Mouse (Mus musculus): Measurements from ENCODE around the gene Ttc21a. TPM values are rescaled to one million over a fixed set of nuclear protein-coding genes. Genes with fewer than 3 reads are reported as not detected.
A peak's percentile ranks its signal among the peaks of the same experiment; 100 is the strongest.

Gene Ttc21a
- polyA plus RNA-seq, 1 experiment = 0.06 TPM

GRCm38 (mm10) chr9:119983585-119984535, 46.5 kb downstream of the Ttc21a start:
- Histone ChIP-seq H3K4me3 (ENCODE audit: insufficient read depth, low read depth, low read length) (peak overlapping the region; percentile 96), H3K4me1 (ENCODE audit: control insufficient read depth, insufficient read depth, low read length) (peaks cover 39% of the 10 kb centered on the region), H3K27me3 (replicated peaks; ENCODE audit: control insufficient read depth, insufficient read depth, low read length) (no peaks in the 10 kb centered on the region), H3K27ac (ENCODE audit: insufficient read depth, low read depth, low read length) (peak overlapping the region; percentile 84), H3K36me3 (ENCODE audit: control insufficient read depth, insufficient read depth, low read length) (no peaks in the 10 kb centered on the region)
- 3% methylated on average over 77 of the region's 79 CpGs for WGBS
- peak; percentile 96 for DNase-seq
- TF ChIP-seq CTCF (conservative IDR thresholded peaks at IDR 0.05; ENCODE audit: insufficient read depth, insufficient read length, low read depth, low read length) = no peak
- peak; percentile 96 for TF ChIP-seq POLR2A (IDR thresholded peaks at IDR 0.05; ENCODE audit: low read depth, low read length)

DNA sequence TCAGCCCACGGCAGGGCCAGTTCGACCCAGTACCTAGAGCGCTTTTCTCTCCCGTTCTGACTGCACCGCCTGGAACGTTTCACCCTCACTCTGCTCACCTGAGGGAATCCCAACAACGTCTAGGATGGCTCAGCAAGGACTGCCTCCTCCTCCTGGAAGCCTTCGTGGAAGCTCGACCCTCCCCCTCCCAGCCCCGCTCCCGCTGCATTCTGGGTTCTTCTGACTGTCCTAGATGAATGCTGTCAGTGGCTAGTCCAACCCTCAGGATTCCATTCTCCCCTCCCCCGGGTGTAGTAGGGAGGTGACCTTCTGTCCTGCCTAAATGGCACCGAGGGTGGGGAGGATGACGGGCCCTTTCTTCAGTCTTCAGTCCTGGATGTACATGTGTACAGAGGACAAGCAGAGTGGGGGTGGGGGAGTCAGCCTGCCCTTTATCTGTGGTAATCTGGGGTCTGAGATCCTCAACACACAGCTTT, 47.2 kb downstream of the Ttc21a start, which contains the start of gene Csrnp1:
Gene Csrnp1 (minus strand): TSS at position 123 of the 476 bp plus-strand sequence.
- no peak for TF ChIP-seq POLR2A (IDR thresholded peaks at IDR 0.05; ENCODE audit: low read depth, low read length)
- TF ChIP-seq CTCF (conservative IDR thresholded peaks at IDR 0.05; ENCODE audit: insufficient read depth, insufficient read length, low read depth, low read length) = no peak
- 35% methylated on average over 14 of the region's 14 CpGs for WGBS
- H3K36me3 ChIP-seq (ENCODE audit: control insufficient read depth, insufficient read depth, low read length) = no peaks in the 10 kb centered on the region
- peaks cover 32% of the 10 kb centered on the region for H3K4me1 ChIP-seq (ENCODE audit: control insufficient read depth, insufficient read depth, low read length)
- H3K27me3 ChIP-seq (replicated peaks; ENCODE audit: control insufficient read depth, insufficient read depth, low read length) = no peaks in the 10 kb centered on the region
- peak; percentile 31 for DNase-seq
- peak within 1 kb of the TSS; percentile 96 for H3K4me3 ChIP-seq (ENCODE audit: insufficient read depth, low read depth, low read length)
- peak within 1 kb of the TSS; percentile 84 for H3K27ac ChIP-seq (ENCODE audit: insufficient read depth, low read depth, low read length)

GRCm38 (mm10) chr9:119985881-119986574, 48.6 kb downstream of the Ttc21a start:
- Histone ChIP-seq H3K36me3 (ENCODE audit: control insufficient read depth, insufficient read depth, low read length) (no peaks in the 10 kb centered on the region), H3K4me1 (ENCODE audit: control insufficient read depth, insufficient read depth, low read length) (peaks cover 19% of the 10 kb centered on the region), H3K27ac (ENCODE audit: insufficient read depth, low read depth, low read length) (no peak overlapping the region), H3K4me3 (ENCODE audit: insufficient read depth, low read depth, low read length) (no peak overlapping the region), H3K27me3 (replicated peaks; ENCODE audit: control insufficient read depth, insufficient read depth, low read length) (no peaks in the 10 kb centered on the region)
- no peak for DNase-seq
- TF ChIP-seq POLR2A (IDR thresholded peaks at IDR 0.05; ENCODE audit: low read depth, low read length) = no peak
- TF ChIP-seq CTCF (conservative IDR thresholded peaks at IDR 0.05; ENCODE audit: insufficient read depth, insufficient read length, low read depth, low read length) = no peak
- WGBS = 84% methylated on average over 10 of the region's 10 CpGs

DNA sequence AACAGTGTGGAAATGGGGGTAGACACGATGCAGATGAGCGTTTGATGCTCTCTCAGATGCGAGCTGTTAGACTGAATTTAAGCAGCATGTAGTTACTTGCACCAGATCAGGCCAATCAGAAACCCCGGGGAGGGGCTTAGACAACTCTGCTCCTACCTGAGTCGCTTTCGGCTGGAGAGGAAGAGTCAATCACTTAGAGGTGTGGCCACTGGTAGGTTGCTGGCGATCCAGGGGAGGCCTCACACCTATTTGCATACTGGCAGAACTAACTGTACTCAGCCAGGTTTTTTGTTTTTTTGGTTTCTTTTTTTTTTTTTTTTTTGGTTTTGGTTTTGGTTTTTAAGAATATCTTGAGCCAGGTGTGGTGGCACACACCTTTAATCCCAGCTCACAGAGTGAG, 50.9 kb downstream of the Ttc21a start:
- Histone ChIP-seq H3K4me1 (ENCODE audit: control insufficient read depth, insufficient read depth, low read length) (peaks cover 4% of the 10 kb centered on the region; the same call in 1 of the 2 replicates), H3K4me3 (ENCODE audit: insufficient read depth, low read depth, low read length) (no peak overlapping the region), H3K27ac (ENCODE audit: insufficient read depth, low read depth, low read length) (no peak overlapping the region), H3K27me3 (replicated peaks; ENCODE audit: control insufficient read depth, insufficient read depth, low read length) (no peaks in the 10 kb centered on the region), H3K36me3 (ENCODE audit: control insufficient read depth, insufficient read depth, low read length) (no peaks in the 10 kb centered on the region)
- 64% methylated on average over 7 of the region's 7 CpGs for WGBS
- TF ChIP-seq POLR2A (IDR thresholded peaks at IDR 0.05; ENCODE audit: low read depth, low read length) (no peak), CTCF (conservative IDR thresholded peaks at IDR 0.05; ENCODE audit: insufficient read depth, insufficient read length, low read depth, low read length) (no peak)
- DNase-seq = no peak

DNA sequence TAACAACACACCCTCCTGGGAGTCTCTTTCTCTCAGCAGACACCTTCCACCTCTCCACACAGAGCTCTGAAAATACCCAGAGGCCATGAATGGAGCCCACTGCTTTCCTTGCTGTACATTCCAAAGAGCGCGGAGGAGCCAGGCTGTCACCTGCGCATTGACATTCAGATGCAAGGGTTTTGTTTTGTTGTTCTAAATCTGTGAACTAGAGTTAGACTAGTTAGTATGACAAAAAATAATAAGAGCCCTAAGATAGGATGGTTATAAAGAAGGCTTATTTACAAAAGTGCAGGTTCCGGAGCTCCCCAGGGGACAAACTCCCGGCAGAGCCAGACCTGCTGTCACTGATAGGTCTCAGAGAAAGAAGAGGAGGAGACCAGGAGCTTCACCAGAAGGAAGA, 53.9 kb downstream of the Ttc21a start:
- WGBS = 54% methylated on average over 5 of the region's 5 CpGs
- no peaks in the 10 kb centered on the region for H3K4me1 ChIP-seq (ENCODE audit: control insufficient read depth, insufficient read depth, low read length)
- no peak overlapping the region for H3K4me3 ChIP-seq (ENCODE audit: insufficient read depth, low read depth, low read length)
- no peak for DNase-seq
- no peaks in the 10 kb centered on the region for H3K27me3 ChIP-seq (replicated peaks; ENCODE audit: control insufficient read depth, insufficient read depth, low read length)
- no peaks in the 10 kb centered on the region for H3K36me3 ChIP-seq (ENCODE audit: control insufficient read depth, insufficient read depth, low read length)
- no peak overlapping the region for H3K27ac ChIP-seq (ENCODE audit: insufficient read depth, low read depth, low read length)
- TF ChIP-seq POLR2A (IDR thresholded peaks at IDR 0.05; ENCODE audit: low read depth, low read length) (no peak), CTCF (conservative IDR thresholded peaks at IDR 0.05; ENCODE audit: insufficient read depth, insufficient read length, low read depth, low read length) (no peak)

DNA sequence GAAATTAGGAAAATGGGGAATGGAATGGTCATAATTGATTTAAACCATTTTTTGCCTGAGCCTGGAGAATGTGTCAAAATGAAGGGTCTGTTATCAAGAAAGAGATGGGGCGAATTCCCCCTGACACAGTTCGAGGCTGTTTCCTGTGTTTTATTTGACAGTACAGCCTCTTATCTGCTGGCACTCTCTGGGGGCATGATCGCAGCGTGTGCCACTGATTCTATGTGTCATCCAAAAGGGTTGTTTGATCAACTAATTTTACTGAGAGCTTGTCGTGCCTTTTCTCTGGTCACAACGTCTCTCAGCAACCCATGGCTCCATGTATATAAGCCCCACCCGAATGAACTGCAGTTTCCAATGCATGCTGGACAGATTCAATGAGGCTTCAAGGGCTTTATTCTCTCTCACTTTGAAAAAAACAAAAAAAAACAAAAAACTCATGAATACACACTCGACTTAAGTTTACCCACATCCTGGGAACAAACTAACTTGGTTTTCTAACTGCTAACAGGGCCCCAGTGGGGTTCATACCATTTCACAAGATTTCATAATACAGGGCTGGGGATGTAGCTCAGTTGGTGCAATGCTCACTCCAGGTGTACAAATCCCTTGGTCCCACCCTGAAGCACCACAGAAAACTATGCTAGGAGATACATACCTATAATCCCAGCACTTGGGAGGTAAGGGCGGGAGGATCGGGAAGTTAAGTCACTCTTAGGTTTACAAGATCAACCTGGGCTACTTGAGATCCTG, 55.9 kb downstream of the Ttc21a start:
- no peak for DNase-seq
- Histone ChIP-seq H3K4me1 (ENCODE audit: control insufficient read depth, insufficient read depth, low read length) (no peaks in the 10 kb centered on the region), H3K27ac (ENCODE audit: insufficient read depth, low read depth, low read length) (no peak overlapping the region), H3K27me3 (replicated peaks; ENCODE audit: control insufficient read depth, insufficient read depth, low read length) (no peaks in the 10 kb centered on the region), H3K36me3 (ENCODE audit: control insufficient read depth, insufficient read depth, low read length) (no peaks in the 10 kb centered on the region), H3K4me3 (ENCODE audit: insufficient read depth, low read depth, low read length) (no peak overlapping the region)
- WGBS = 79% methylated on average over 10 of the region's 10 CpGs
- TF ChIP-seq POLR2A (IDR thresholded peaks at IDR 0.05; ENCODE audit: low read depth, low read length) (no peak), CTCF (conservative IDR thresholded peaks at IDR 0.05; ENCODE audit: insufficient read depth, insufficient read length, low read depth, low read length) (no peak)

Measured in kidney, adult 2 months (tissue).